Mouse (Mus musculus) hindbrain, embryonic 15.5 days (tissue): Measurements from ENCODE around the gene 9330182L06Rik. TPM values are rescaled to one million over a fixed set of nuclear protein-coding genes. Genes with fewer than 3 reads are reported as not detected.

Experiments used
- ATAC-seq: fragments of 200-750 bp; cut with Nextera tagmentation; 2 replicates; pipeline ENCODE4 v1.8.0; 2017; ENCODE audit warnings: low read depth, moderate number of reproducible peaks, moderate TSS enrichment; ENCODE audit not compliant: low FRiP score
- H3K27ac ChIP-seq: fragments of 300-500 bp; sonication (generic); replicated peaks from 2 replicates; pipeline ENCODE4 v1.5.1; 2015; ENCODE audit warnings: mild to moderate bottlenecking, inconsistent platforms
- H3K27me3 ChIP-seq: fragments of 300-500 bp; sonication (generic); 2 replicates; pipeline ENCODE4 v1.6.1; 2015; ENCODE audit warnings: control low read depth, inconsistent platforms
- H3K36me3 ChIP-seq: fragments of 300-500 bp; sonication (generic); 2 replicates; pipeline ENCODE4 v1.6.1; 2015; ENCODE audit warnings: control low read depth, inconsistent platforms
- H3K4me1 ChIP-seq: fragments of 300-500 bp; sonication (generic); replicated peaks from 2 replicates; pipeline ENCODE4 v1.6.1; 2015; ENCODE audit warnings: control low read depth, inconsistent platforms
- H3K4me2 ChIP-seq: fragments of 300-500 bp; sonication (generic); 2 replicates; pipeline ENCODE4 v1.6.1; 2015; ENCODE audit warnings: moderate library complexity, mild to moderate bottlenecking, inconsistent platforms
- H3K4me3 ChIP-seq: fragments of 300-500 bp; sonication (generic); 2 replicates; pipeline ENCODE4 v1.5.1; 2015; ENCODE audit warnings: mild to moderate bottlenecking, inconsistent platforms
- H3K9ac ChIP-seq: fragments of 300-500 bp; sonication (generic); 2 replicates; pipeline ENCODE4 v1.6.1; 2015; ENCODE audit warnings: inconsistent platforms
- H3K9me3 ChIP-seq: fragments of 300-500 bp; sonication (generic); 2 replicates; pipeline ENCODE4 v1.6.1; 2016; ENCODE audit warnings: control low read depth, inconsistent platforms
- WGBS: fragments of 180-500 bp; shearing (Covaris S2); methylation state at CpG from one replicate; pipeline ENCODE4 v1.1.7; 2015; 5-methylcytosine and 5-hydroxymethylcytosine counted together
- polyA plus RNA-seq: library from polyadenylated mRNA; unstranded; fragments of >200 nt; fragmentation: Nextera tagmentation; extraction: Ambion mirVana; gene quantifications from 2 replicates; pipeline ENCODE4 v1.2.1, GENCODE M21; 2015

9330182L06Rik gene
- polyA plus RNA-seq, 1 experiment from 2014 or later = 23.3 TPM

DNA sequence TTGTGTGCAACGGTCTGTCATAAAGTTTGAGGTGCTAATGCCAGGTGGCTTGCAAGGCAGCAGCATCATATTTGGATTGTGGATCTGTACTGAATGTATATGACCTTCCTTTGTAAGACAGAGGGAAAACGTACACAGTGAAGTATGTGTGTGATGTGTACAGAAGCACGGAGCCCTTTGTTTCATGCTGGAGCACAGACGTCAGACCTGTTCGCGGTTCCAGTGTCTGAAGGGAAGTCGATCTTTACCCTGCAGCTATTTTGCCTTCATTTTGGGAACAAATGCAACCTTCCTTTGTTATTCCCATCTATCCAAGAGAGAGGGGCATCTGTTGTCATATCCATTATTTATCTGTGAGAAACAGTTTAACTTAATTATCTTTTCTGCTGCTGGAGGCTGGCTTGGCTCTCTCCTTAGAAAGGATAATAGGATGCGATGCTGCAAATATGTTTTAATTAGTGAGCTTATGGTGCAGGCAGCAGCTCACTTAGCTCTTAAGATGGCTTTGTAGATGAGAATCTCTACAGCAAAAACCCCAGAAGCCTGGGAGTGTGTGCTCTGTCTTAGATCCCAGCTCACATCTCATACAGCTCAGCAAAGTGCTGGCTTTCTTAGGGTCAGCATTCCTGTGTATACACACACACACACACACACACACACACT lies 73.7 kb downstream of the 9330182L06Rik start:
- peaks cover 22% of the 10 kb centered on the region for H3K4me1 ChIP-seq
- H3K4me2 ChIP-seq = peak overlapping the region; percentile 8; the same call in 1 of the 2 replicates
- peak; percentile 89 for ATAC-seq
- H3K9me3 ChIP-seq = no peaks in the 10 kb centered on the region
- no peak overlapping the region for H3K4me3 ChIP-seq
- H3K36me3 ChIP-seq = no peaks in the 10 kb centered on the region
- H3K27me3 ChIP-seq = no peaks in the 10 kb centered on the region
- peak overlapping the region; percentile 15; the same call in 1 of the 2 replicates for H3K9ac ChIP-seq
- H3K27ac ChIP-seq = peak overlapping the region; percentile 85
- WGBS = 28% methylated on average over 8 of the region's 8 CpGs

DNA sequence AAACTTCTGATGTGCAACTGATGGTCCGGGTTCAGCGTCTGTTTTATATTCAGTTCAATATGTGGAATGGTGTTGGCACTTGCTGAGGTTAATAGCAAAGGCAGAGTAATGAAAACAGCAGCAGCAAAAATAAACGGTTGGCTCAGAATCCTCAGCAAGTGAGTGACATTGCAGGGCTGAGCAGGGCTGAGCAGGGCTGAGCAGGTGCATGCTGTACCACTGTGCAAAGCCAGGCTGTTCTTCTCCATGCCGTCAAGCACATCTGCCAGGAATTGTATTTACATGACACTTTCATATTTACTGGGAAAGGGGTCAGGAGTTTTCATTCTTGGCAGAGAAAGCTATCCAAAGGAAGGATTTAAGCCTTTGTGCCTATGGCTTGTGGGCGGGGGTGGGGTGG lies 78.7 kb downstream of the 9330182L06Rik start:
- Histone ChIP-seq H3K27me3 (no peaks in the 10 kb centered on the region), H3K9me3 (no peaks in the 10 kb centered on the region), H3K4me1 (peaks cover 35% of the 10 kb centered on the region), H3K36me3 (no peaks in the 10 kb centered on the region), H3K27ac (peak overlapping the region; percentile 56), H3K4me3 (no peak overlapping the region), H3K4me2 (no peak overlapping the region), H3K9ac (no peak overlapping the region)
- WGBS = 39% methylated on average over 5 of the region's 5 CpGs
- peak; percentile 77 for ATAC-seq

GRCm38 (mm10) chr5:9345038-9345617 lies 79.2 kb downstream of the 9330182L06Rik start:
- WGBS = 39% methylated on average over 10 of the region's 10 CpGs

GRCm38 (mm10) chr5:9345625-9346024 lies 79.7 kb downstream of the 9330182L06Rik start:
- WGBS = 73% methylated on average over 3 of the region's 3 CpGs
- ATAC-seq = no peak
- no peak overlapping the region for H3K9ac ChIP-seq

More at GRCm38 (mm10) chr5:9345038-9345617, 79.2 kb downstream of the 9330182L06Rik start:
- peak; percentile 63 for ATAC-seq
- peak overlapping the region; percentile 56 for H3K27ac ChIP-seq
- H3K9ac ChIP-seq = no peak overlapping the region
- H3K4me2 ChIP-seq = no peak overlapping the region
- no peaks in the 10 kb centered on the region for H3K36me3 ChIP-seq
- H3K27me3 ChIP-seq = no peaks in the 10 kb centered on the region
- no peak overlapping the region for H3K4me3 ChIP-seq
- H3K9me3 ChIP-seq = no peaks in the 10 kb centered on the region
- H3K4me1 ChIP-seq = peaks cover 31% of the 10 kb centered on the region

GRCm38 (mm10) chr5:9346510-9346909 lies 80.6 kb downstream of the 9330182L06Rik start:
- no peaks in the 10 kb centered on the region for H3K9me3 ChIP-seq
- WGBS = 52% methylated on average over 4 of the region's 4 CpGs
- no peak overlapping the region for H3K4me3 ChIP-seq
- no peak overlapping the region for H3K4me2 ChIP-seq
- ATAC-seq = no peak
- no peaks in the 10 kb centered on the region for H3K36me3 ChIP-seq
- peak overlapping the region; percentile 58; the same call in 1 of the 2 replicates for H3K27ac ChIP-seq
- no peaks in the 10 kb centered on the region for H3K27me3 ChIP-seq
- H3K9ac ChIP-seq = no peak overlapping the region
- H3K4me1 ChIP-seq = peaks cover 31% of the 10 kb centered on the region

More at GRCm38 (mm10) chr5:9345625-9346024, 79.7 kb downstream of the 9330182L06Rik start:
- H3K4me3 ChIP-seq = no peak overlapping the region
- no peak overlapping the region for H3K4me2 ChIP-seq
- H3K4me1 ChIP-seq = peaks cover 31% of the 10 kb centered on the region
- no peaks in the 10 kb centered on the region for H3K27me3 ChIP-seq
- no peaks in the 10 kb centered on the region for H3K36me3 ChIP-seq
- H3K9me3 ChIP-seq = no peaks in the 10 kb centered on the region
- peak overlapping the region; percentile 64 for H3K27ac ChIP-seq

DNA sequence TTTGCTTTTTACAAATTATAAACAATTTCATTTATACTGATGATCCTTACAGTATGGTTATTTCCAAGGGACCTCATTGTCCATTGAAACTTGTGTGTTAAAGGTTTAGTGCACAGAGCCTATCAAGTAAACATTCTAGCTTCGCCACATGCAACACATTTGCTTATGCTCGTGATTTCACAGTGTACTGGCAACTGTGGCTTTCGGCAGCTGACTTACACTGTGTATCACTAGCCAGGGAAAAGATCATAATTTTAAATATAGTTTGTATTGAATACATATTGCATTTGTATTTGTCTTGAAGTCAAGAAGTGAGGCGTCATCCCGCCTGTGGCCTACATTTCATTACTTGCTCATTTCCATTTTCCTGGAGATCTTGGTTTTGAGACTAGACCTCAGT lies 86.2 kb downstream of the 9330182L06Rik start:
- ATAC-seq = no peak
- 83% methylated on average over 5 of the region's 5 CpGs for WGBS

DNA sequence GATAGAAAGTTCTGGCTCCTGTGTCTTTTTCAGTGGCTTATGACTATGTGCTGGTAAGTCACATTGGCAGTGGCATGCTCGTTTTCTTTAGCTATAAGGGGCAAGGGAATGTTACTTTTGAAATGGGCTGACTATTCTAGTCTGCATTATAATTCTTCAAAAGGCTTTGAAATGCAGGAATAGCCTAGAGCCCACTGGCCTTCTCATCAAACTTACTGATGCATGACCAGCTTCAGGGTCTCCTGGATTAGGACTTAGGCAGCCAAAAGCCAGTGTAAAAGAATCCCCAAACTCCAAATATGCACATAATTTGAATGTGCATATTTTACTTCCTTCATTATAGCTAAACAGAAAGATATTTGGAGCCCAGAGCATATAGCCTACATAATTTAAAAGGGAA lies 86.7 kb downstream of the 9330182L06Rik start:
- H3K4me3 ChIP-seq = no peak overlapping the region
- H3K4me2 ChIP-seq = no peak overlapping the region
- peaks cover 3% of the 10 kb centered on the region; the same call in 1 of the 2 replicates for H3K4me1 ChIP-seq
- no peak overlapping the region for H3K27ac ChIP-seq
- H3K27me3 ChIP-seq = no peaks in the 10 kb centered on the region
- no peaks in the 10 kb centered on the region for H3K9me3 ChIP-seq
- no peaks in the 10 kb centered on the region for H3K36me3 ChIP-seq
- ATAC-seq = no peak
- 33% methylated on average over 1 of the region's 1 CpGs for WGBS
- no peak overlapping the region for H3K9ac ChIP-seq

More for the DNA sequence above, 86.2 kb downstream of the 9330182L06Rik start:
- no peak overlapping the region for H3K4me2 ChIP-seq
- H3K36me3 ChIP-seq = no peaks in the 10 kb centered on the region
- H3K27ac ChIP-seq = no peak overlapping the region
- H3K4me1 ChIP-seq = 0 out of 2 replicates have a peak, but pooled peaks cover under 1% of the 10 kb centered on the region
- H3K9ac ChIP-seq = no peak overlapping the region
- H3K9me3 ChIP-seq = no peaks in the 10 kb centered on the region
- no peak overlapping the region for H3K4me3 ChIP-seq
- no peaks in the 10 kb centered on the region for H3K27me3 ChIP-seq

GRCm38 (mm10) chr5:9354257-9354656 lies 88.3 kb downstream of the 9330182L06Rik start:
- no peaks in the 10 kb centered on the region for H3K9me3 ChIP-seq
- no peak overlapping the region for H3K4me2 ChIP-seq
- H3K9ac ChIP-seq = no peak overlapping the region
- H3K27ac ChIP-seq = no peak overlapping the region
- ATAC-seq = no peak
- H3K36me3 ChIP-seq = no peaks in the 10 kb centered on the region
- 93% methylated on average over 1 of the region's 1 CpGs for WGBS
- peaks cover 13% of the 10 kb centered on the region for H3K4me1 ChIP-seq
- H3K4me3 ChIP-seq = no peak overlapping the region
- no peaks in the 10 kb centered on the region for H3K27me3 ChIP-seq

GRCm38 (mm10) chr5:9358076-9358475 lies 92.2 kb downstream of the 9330182L06Rik start:
- ATAC-seq = peak; percentile 64
- Histone ChIP-seq H3K36me3 (no peaks in the 10 kb centered on the region), H3K4me2 (no peak overlapping the region; the same call in 1 of the 2 replicates), H3K9me3 (no peaks in the 10 kb centered on the region), H3K4me1 (peaks cover 13% of the 10 kb centered on the region), H3K9ac (no peak overlapping the region), H3K4me3 (no peak overlapping the region), H3K27ac (peak overlapping the region; percentile 57), H3K27me3 (no peaks in the 10 kb centered on the region)
- 21% methylated on average over 2 of the region's 2 CpGs for WGBS

- WGBS = 81% methylated on average over 7 of the region's 7 CpGs
- Histone ChIP-seq H3K9ac (no peak overlapping the region), H3K9me3 (no peaks in the 10 kb centered on the region), H3K27me3 (no peaks in the 10 kb centered on the region), H3K27ac (no peak overlapping the region), H3K4me3 (no peak overlapping the region), H3K36me3 (no peaks in the 10 kb centered on the region), H3K4me1 (peaks cover 13% of the 10 kb centered on the region), H3K4me2 (no peak overlapping the region)
- ATAC-seq = no peak
These were observed 96.2 kb downstream of the 9330182L06Rik start for GRCm38 (mm10) chr5:9361982-9362661.

DNA sequence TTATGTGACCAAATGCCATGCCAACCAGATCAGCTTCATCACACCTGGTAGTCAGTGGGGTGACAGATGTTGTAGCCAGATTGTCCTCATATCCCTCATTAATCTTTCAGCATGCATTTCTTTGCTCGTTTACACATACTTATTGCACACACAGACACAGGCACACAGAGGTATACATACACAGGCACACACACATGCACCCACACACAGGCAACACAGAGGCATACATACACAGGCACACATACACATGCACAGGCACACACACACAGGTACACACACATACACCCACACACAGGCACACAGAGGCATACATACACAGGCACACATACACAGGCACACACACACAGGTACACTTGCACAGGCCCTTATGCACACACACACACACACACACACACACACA lies 99.0 kb downstream of the 9330182L06Rik start:
- H3K27me3 ChIP-seq = no peaks in the 10 kb centered on the region
- no peak overlapping the region for H3K27ac ChIP-seq
- H3K9me3 ChIP-seq = no peaks in the 10 kb centered on the region
- 46% methylated on average over 1 of the region's 1 CpGs for WGBS
- ATAC-seq = no peak
- peaks cover 10% of the 10 kb centered on the region; the same call in 1 of the 2 replicates for H3K4me1 ChIP-seq
- H3K36me3 ChIP-seq = no peaks in the 10 kb centered on the region
- H3K9ac ChIP-seq = no peak overlapping the region
- H3K4me2 ChIP-seq = no peak overlapping the region
- no peak overlapping the region for H3K4me3 ChIP-seq
